In genomic region chr8:60621561-60621960, GRCm38 (mm10) we compare ENCODE assay signal across 16 mouse cellular contexts.
"Had no signal": no experiment of that assay in that cellular context is flagged by ENCODE, and none has a peak within 500 bp of the region (broad histone marks: within the 10 kb centered on the region; RNA-seq: fewer than 3 reads in every experiment).

No protein-coding gene starts in this region.

- H3K4me1 ChIP-seq: kidney, embryonic 15.5 days; limb, embryonic 12.5 days; limb, embryonic 15.5 days; midbrain, embryonic 10.5 days had no signal

- H3K36me3 ChIP-seq: kidney, embryonic 15.5 days; limb, embryonic 12.5 days; limb, embryonic 15.5 days; midbrain, embryonic 10.5 days had no signal

- H3K9me3 ChIP-seq: kidney, embryonic 15.5 days; limb, embryonic 12.5 days; limb, embryonic 15.5 days; midbrain, embryonic 10.5 days had no signal

- ATAC-seq: liver, postnatal 0 days; lung, postnatal 0 days had no signal

- H3K4me2 ChIP-seq: kidney, embryonic 15.5 days; limb, embryonic 12.5 days; limb, embryonic 15.5 days; liver, embryonic 11.5 days; lung, embryonic 14.5 days had no signal

- DNase-seq: kidney, adult 8-10 months; kidney, postnatal 10 days; kidney, postnatal 36 days; layer of hippocampus, adult 9-11 months; liver, postnatal 0 days; lung, embryonic 14.5 days; midbrain, embryonic 14.5 days; thymus, postnatal 25 days had no signal

- H3K27ac ChIP-seq: kidney, embryonic 15.5 days; limb, embryonic 12.5 days; limb, embryonic 15.5 days; liver, embryonic 14.5 days; macrophage; midbrain, embryonic 10.5 days had no signal

- H3K27me3 ChIP-seq: kidney, embryonic 15.5 days; limb, embryonic 12.5 days; limb, embryonic 15.5 days had no signal

- H3K4me3 ChIP-seq: kidney, embryonic 15.5 days; limb, embryonic 12.5 days; limb, embryonic 15.5 days; midbrain, embryonic 10.5 days had no signal

- H3K9ac ChIP-seq: kidney, embryonic 15.5 days; limb, embryonic 12.5 days; limb, embryonic 15.5 days; liver, embryonic 14.5 days; liver, postnatal 0 days; lung, embryonic 14.5 days had no signal
